Mouse (Mus musculus) heart, embryonic 13.5 days (tissue): ENCODE results near the gene Cib2. TPM values are rescaled to one million over a fixed set of nuclear protein-coding genes. Genes with fewer than 3 reads are reported as not detected.

Experiments used
- ATAC-seq: fragments of 200-750 bp; cut with Nextera tagmentation; 2 replicates; pipeline ENCODE4 v1.8.0; 2017; ENCODE audit warnings: moderate TSS enrichment; ENCODE audit not compliant: insufficient number of reproducible peaks, low FRiP score, low TSS enrichment; ENCODE audit errors: extremely low read depth
- H3K27ac ChIP-seq: fragments of 300-500 bp; sonication (generic); replicated peaks from 2 replicates; pipeline ENCODE4 v1.5.1; 2015; ENCODE audit warnings: moderate library complexity, mild to moderate bottlenecking, inconsistent platforms
- H3K27me3 ChIP-seq: fragments of 300-500 bp; sonication (generic); replicated peaks from 2 replicates; pipeline ENCODE4 v1.6.1; 2015; ENCODE audit warnings: mild to moderate bottlenecking, inconsistent platforms
- H3K36me3 ChIP-seq: fragments of 300-500 bp; sonication (generic); 2 replicates; pipeline ENCODE4 v1.6.1; 2015; ENCODE audit warnings: mild to moderate bottlenecking, inconsistent platforms
- H3K4me1 ChIP-seq: fragments of 300-500 bp; sonication (generic); 2 replicates; pipeline ENCODE4 v1.6.1; 2015; ENCODE audit warnings: inconsistent platforms
- H3K4me2 ChIP-seq: fragments of 300-500 bp; sonication (generic); 2 replicates; pipeline ENCODE4 v1.6.1; 2015; ENCODE audit warnings: inconsistent platforms, mild to moderate bottlenecking, moderate library complexity
- H3K4me3 ChIP-seq: fragments of 300-500 bp; sonication (generic); 2 replicates; pipeline ENCODE4 v1.5.1; 2015; ENCODE audit warnings: moderate library complexity, mild to moderate bottlenecking, inconsistent platforms
- H3K9ac ChIP-seq: fragments of 300-500 bp; sonication (generic); 2 replicates; pipeline ENCODE4 v1.6.1; 2015; ENCODE audit warnings: inconsistent platforms, mild to moderate bottlenecking, moderate library complexity
- H3K9me3 ChIP-seq: fragments of 300-500 bp; sonication (generic); 2 replicates; pipeline ENCODE4 v1.6.1; 2016; ENCODE audit warnings: inconsistent platforms
- WGBS: fragments of 180-500 bp; shearing (Covaris S2); methylation state at CpG from one replicate; pipeline ENCODE4 v1.1.7; 2015; ENCODE audit warnings: mixed read lengths; 5-methylcytosine and 5-hydroxymethylcytosine counted together
- polyA plus RNA-seq: library from polyadenylated mRNA; unstranded; fragments of >200 nt; fragmentation: Nextera tagmentation; extraction: Ambion mirVana; gene quantifications from 2 replicates; pipeline ENCODE4 v1.2.1, GENCODE M21; 2015

The Cib2 gene
- polyA plus RNA-seq, 1 experiment from 2014 or later, result 5.5 TPM

DNA sequence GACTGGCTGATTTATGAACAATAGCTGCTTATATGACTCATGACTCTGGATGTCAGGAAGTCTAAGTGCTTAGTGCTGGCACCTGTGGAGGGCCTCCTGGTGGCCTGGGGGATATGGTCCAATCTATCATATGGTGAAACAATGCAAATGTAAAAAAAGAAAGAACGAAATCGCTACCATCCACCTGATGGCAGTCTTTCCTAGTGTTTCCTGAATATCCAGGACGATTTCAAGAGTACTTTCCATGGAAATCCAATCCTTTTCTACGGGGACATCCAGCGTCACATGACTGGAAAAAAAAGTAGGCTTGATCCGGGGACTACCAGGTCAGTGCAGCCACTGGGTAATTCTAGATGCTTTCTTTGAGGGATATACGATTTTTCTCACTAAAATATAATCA, 32.3 kb downstream of the Cib2 start:
- H3K4me3 ChIP-seq, result no peak overlapping the region
- no peaks in the 10 kb centered on the region for H3K9me3 ChIP-seq
- H3K27ac ChIP-seq, result no peak overlapping the region
- no peak for ATAC-seq
- H3K4me2 ChIP-seq, result no peak overlapping the region
- H3K9ac ChIP-seq, result no peak overlapping the region
- H3K36me3 ChIP-seq, result no peaks in the 10 kb centered on the region
- 60% methylated on average over 7 of the region's 7 CpGs for WGBS
- H3K4me1 ChIP-seq, result no peaks in the 10 kb centered on the region
- no peaks in the 10 kb centered on the region for H3K27me3 ChIP-seq

DNA sequence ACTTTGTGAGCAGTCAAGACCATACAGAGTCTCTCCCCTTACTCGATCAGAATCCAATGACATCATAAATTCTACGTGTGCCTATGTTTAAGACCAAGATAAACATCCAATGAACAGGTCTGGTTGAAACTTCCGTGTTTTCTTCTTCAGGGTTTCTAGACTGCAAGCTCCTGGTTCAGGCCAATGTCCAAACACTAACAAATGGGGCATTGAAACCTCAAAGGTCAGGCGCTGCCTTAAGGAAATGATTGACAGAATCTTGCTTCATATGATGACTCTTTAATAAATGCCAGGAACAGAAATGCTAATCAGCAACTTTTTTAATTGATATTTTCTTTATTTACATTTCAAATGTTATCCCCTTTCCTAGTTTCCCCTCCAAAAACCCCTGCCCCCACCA, 39.7 kb downstream of the Cib2 start:
- Histone ChIP-seq H3K36me3 (no peaks in the 10 kb centered on the region), H3K9me3 (no peaks in the 10 kb centered on the region), H3K4me3 (no peak overlapping the region), H3K4me2 (no peak overlapping the region), H3K4me1 (no peaks in the 10 kb centered on the region), H3K27ac (no peak overlapping the region), H3K9ac (no peak overlapping the region), H3K27me3 (no peaks in the 10 kb centered on the region)
- 69% methylated on average over 4 of the region's 4 CpGs for WGBS
- no peak for ATAC-seq

DNA sequence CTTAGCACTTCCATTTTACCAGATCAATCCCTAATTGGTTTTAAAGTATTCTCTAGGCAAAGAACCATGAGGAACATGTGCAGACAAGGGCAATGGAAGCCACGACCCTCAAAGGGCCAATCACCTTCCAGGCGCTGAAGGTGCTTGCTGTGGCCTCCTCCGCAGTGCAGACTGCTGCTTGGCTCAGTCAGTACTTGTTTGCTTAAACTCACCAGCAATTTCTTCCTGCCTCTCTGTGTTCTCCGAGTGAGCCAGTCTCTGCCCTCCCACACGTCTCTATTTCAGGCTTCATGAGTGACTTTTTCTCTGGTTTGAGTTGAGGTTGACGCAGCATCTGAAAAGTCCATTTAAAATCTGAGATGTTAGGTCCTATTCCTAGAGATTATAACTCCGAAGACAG, 41.1 kb downstream of the Cib2 start:
- Histone ChIP-seq H3K4me2 (no peak overlapping the region), H3K9ac (no peak overlapping the region), H3K4me1 (no peaks in the 10 kb centered on the region), H3K36me3 (no peaks in the 10 kb centered on the region), H3K9me3 (no peaks in the 10 kb centered on the region), H3K27ac (no peak overlapping the region), H3K4me3 (no peak overlapping the region), H3K27me3 (no peaks in the 10 kb centered on the region)
- ATAC-seq, result no peak
- WGBS, result 49% methylated on average over 7 of the region's 7 CpGs

GRCm38 (mm10) chr9:54515991-54516390, 44.0 kb downstream of the Cib2 start:
- Histone ChIP-seq H3K9ac (no peak overlapping the region), H3K4me2 (no peak overlapping the region), H3K27ac (no peak overlapping the region), H3K4me3 (no peak overlapping the region), H3K4me1 (no peaks in the 10 kb centered on the region), H3K9me3 (no peaks in the 10 kb centered on the region), H3K27me3 (no peaks in the 10 kb centered on the region), H3K36me3 (no peaks in the 10 kb centered on the region)
- ATAC-seq, result no peak
- WGBS, result 72% methylated on average over 2 of the region's 2 CpGs

DNA sequence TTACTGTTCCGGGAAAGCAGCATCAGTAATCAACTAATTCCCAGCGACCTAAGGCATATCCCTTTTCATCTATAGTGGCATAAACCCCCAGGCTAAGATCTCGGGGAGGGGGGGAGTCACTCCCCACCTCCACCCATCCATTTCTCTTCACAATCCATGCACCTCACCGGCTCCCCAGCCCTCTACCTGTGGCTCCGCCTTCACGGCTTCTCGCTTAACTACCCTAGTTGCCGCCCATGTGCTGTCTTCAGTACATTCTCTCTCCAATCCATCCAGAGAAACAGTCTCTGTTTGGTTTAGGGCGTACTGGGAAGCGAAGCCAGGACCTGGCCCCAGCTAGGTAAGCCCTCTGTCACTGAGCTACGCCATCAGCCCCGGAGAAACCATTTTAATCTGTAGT, 57.1 kb downstream of the Cib2 start:
- Histone ChIP-seq H3K27ac (no peak overlapping the region), H3K4me2 (peak overlapping the region; percentile 95), H3K36me3 (no peaks in the 10 kb centered on the region), H3K27me3 (peaks cover 25% of the 10 kb centered on the region), H3K4me1 (peaks cover 12% of the 10 kb centered on the region), H3K9me3 (no peaks in the 10 kb centered on the region), H3K4me3 (peak overlapping the region; percentile 87), H3K9ac (peak overlapping the region; percentile 92)
- WGBS, result 19% methylated on average over 12 of the region's 12 CpGs
- ATAC-seq, result no peak

- no peak for ATAC-seq
- no peaks in the 10 kb centered on the region for H3K36me3 ChIP-seq
- 5% methylated on average over 13 of the region's 13 CpGs for WGBS
- H3K27me3 ChIP-seq, result peaks cover 25% of the 10 kb centered on the region
- peaks cover 12% of the 10 kb centered on the region for H3K4me1 ChIP-seq
- H3K9ac ChIP-seq, result peak overlapping the region; percentile 92
- no peaks in the 10 kb centered on the region for H3K9me3 ChIP-seq
- peak overlapping the region; percentile 95 for H3K4me2 ChIP-seq
- peak overlapping the region; percentile 73; the same call in 1 of the 2 replicates for H3K27ac ChIP-seq
- H3K4me3 ChIP-seq, result peak overlapping the region; percentile 87
Measured at GRCm38 (mm10) chr9:54502111-54502495, 57.9 kb downstream of the Cib2 start.

DNA sequence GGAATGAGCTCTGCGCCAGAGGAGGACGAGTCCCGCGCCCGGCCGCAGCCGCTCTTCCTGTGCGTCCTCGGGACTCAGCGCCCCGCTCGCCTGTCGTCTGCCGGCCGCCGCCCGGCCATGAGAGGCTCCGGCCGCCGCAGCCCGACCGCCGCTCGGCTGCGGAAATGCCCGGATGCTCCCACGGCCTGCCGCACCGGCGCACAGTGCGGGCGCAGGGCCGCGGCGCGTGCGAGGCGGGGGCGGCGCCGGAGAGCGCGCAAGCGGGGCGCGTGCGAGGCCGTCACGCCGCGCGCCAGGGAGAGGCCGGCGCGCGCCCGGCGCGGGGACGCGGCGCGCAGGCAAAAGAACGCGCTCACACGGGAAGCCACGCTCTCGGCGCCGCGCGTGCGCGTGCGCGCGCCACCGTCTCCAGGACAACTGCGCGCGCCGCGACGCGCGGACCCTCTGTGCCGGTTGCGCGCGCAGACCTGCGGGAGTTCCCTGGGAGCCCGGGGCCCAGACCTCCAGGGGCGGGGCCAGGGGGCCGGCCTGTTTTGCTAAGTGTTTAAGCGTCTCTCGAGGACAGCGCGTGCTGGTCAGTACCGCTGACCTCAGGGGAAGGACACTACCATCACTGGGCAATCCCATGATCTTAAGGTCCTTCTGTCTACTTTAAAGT, 58.4 kb downstream of the Cib2 start, which contains the start of gene Dmxl2:
TSS of gene Dmxl2 (minus strand) at position 174 of the 658 bp plus-strand sequence.
- peak; percentile 81 for ATAC-seq
- peaks cover 25% of the 10 kb centered on the region for H3K27me3 ChIP-seq
- peak within 1 kb of the TSS; percentile 95 for H3K4me2 ChIP-seq
- H3K9ac ChIP-seq, result peak within 1 kb of the TSS; percentile 92
- peak within 1 kb of the TSS; percentile 73 for H3K27ac ChIP-seq
- H3K4me3 ChIP-seq, result peak within 1 kb of the TSS; percentile 87
- H3K4me1 ChIP-seq, result peaks cover 12% of the 10 kb centered on the region
- H3K9me3 ChIP-seq, result no peaks in the 10 kb centered on the region
- WGBS, result under 1% methylated on average over 86 of the region's 99 CpGs
- H3K36me3 ChIP-seq, result no peaks in the 10 kb centered on the region

DNA sequence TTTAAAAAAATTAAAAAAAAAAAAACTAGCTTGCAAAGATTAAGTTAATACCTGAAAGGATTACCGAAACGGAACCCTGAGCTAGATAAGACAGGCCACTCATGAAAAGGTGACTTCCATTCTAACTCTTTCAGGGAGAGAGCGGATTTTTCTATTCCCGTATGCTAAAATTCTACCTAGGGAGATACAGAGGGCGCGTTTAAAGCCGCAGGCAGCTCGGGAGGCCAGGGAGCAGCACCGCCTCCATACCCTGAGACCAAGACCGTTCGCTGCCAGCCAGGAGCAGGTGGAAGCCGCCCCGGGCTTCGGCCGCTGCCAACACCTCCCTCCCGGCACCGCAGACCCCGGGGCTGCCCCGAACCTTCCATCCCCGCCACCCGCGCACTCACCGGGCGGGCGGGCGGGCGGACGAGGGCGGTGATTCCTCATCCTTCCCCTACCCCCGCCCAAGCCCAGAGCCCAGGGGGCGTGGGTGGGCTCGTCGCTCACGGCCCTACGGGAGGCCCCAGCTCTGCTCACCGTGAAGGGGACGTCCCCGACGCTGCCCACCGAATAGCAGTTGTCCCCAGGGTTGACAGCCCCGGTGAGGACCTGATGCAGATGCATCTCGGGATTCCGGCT, 59.1 kb downstream of the Cib2 start:
- H3K4me1 ChIP-seq, result peaks cover 12% of the 10 kb centered on the region
- peak overlapping the region; percentile 73 for H3K27ac ChIP-seq
- peaks cover 25% of the 10 kb centered on the region for H3K27me3 ChIP-seq
- H3K4me3 ChIP-seq, result peak overlapping the region; percentile 87
- H3K36me3 ChIP-seq, result no peaks in the 10 kb centered on the region
- under 1% methylated on average over 43 of the region's 43 CpGs for WGBS
- H3K9me3 ChIP-seq, result no peaks in the 10 kb centered on the region
- H3K9ac ChIP-seq, result peak overlapping the region; percentile 92
- ATAC-seq, result peak; percentile 4; the same call in 1 of the 2 replicates
- H3K4me2 ChIP-seq, result peak overlapping the region; percentile 95

GRCm38 (mm10) chr9:54499791-54500190, 60.2 kb downstream of the Cib2 start:
- H3K9ac ChIP-seq, result no peak overlapping the region
- H3K4me2 ChIP-seq, result no peak overlapping the region
- WGBS, result 81% methylated on average over 3 of the region's 3 CpGs
- H3K36me3 ChIP-seq, result no peaks in the 10 kb centered on the region
- no peak overlapping the region for H3K4me3 ChIP-seq
- H3K27ac ChIP-seq, result no peak overlapping the region
- no peak for ATAC-seq
- peaks cover 12% of the 10 kb centered on the region for H3K4me1 ChIP-seq
- H3K27me3 ChIP-seq, result peaks cover 19% of the 10 kb centered on the region
- no peaks in the 10 kb centered on the region for H3K9me3 ChIP-seq

GRCm38 (mm10) chr9:54499291-54499690, 60.7 kb downstream of the Cib2 start:
- H3K4me1 ChIP-seq, result peaks cover 12% of the 10 kb centered on the region
- H3K4me2 ChIP-seq, result no peak overlapping the region
- WGBS, result 78% methylated on average over 6 of the region's 6 CpGs
- H3K27me3 ChIP-seq, result peaks cover 17% of the 10 kb centered on the region
- ATAC-seq, result no peak
- no peaks in the 10 kb centered on the region for H3K36me3 ChIP-seq
- no peak overlapping the region for H3K27ac ChIP-seq
- no peak overlapping the region for H3K4me3 ChIP-seq
- H3K9ac ChIP-seq, result no peak overlapping the region
- no peaks in the 10 kb centered on the region for H3K9me3 ChIP-seq
